Mouse (Mus musculus) forebrain, embryonic 12.5 days (tissue): ENCODE measurements around the gene Gm3893. TPM values are rescaled to one million over a fixed set of nuclear protein-coding genes. Genes with fewer than 3 reads are reported as not detected.
"Not testable (repeated sequence)": the region's sequence is repeated elsewhere in the genome, so short reads cannot be mapped to it uniquely, and the experiment has no call there.

Source experiments
- ATAC-seq: fragments of 200-750 bp; cut with Nextera tagmentation; 2 replicates; pipeline ENCODE4 v1.8.0; 2017; ENCODE audit warnings: moderate TSS enrichment; ENCODE audit not compliant: low FRiP score
- H3K27ac ChIP-seq: fragments of 300-500 bp; sonication (generic); 2 replicates; pipeline ENCODE4 v1.5.1; 2016; ENCODE audit warnings: mild to moderate bottlenecking
- H3K27me3 ChIP-seq: fragments of 300-500 bp; sonication (generic); 2 replicates; pipeline ENCODE4 v1.6.1; 2016; ENCODE audit warnings: mild to moderate bottlenecking
- H3K36me3 ChIP-seq: fragments of 300-500 bp; sonication (generic); replicated peaks from 2 replicates; pipeline ENCODE4 v1.6.1; 2016; ENCODE audit warnings: mild to moderate bottlenecking
- H3K4me1 ChIP-seq: fragments of 300-500 bp; sonication (generic); 2 replicates; pipeline ENCODE4 v1.6.1; 2016
- H3K4me2 ChIP-seq: fragments of 300-500 bp; sonication (generic); 2 replicates; pipeline ENCODE4 v1.6.1; 2016; ENCODE audit warnings: mild to moderate bottlenecking, moderate library complexity
- H3K4me3 ChIP-seq: fragments of 300-500 bp; sonication (generic); replicated peaks from 2 replicates; pipeline ENCODE4 v1.5.1; 2016; ENCODE audit warnings: mild to moderate bottlenecking
- H3K9ac ChIP-seq: fragments of 300-500 bp; sonication (generic); 2 replicates; pipeline ENCODE4 v1.6.1; 2016; ENCODE audit warnings: mild to moderate bottlenecking
- H3K9me3 ChIP-seq: fragments of 300-500 bp; sonication (generic); 2 replicates; pipeline ENCODE4 v1.6.1; 2016
- WGBS: fragments of 180-500 bp; shearing (Covaris S2); methylation state at CpG from one replicate; pipeline ENCODE4 v1.1.7; 2016; 5-methylcytosine and 5-hydroxymethylcytosine counted together
- polyA plus RNA-seq: library from polyadenylated mRNA; unstranded; fragments of >200 nt; fragmentation: Nextera tagmentation; extraction: Ambion mirVana; gene quantifications from 2 replicates; pipeline ENCODE4 v1.2.1, GENCODE M21; 2016

Gene Gm3893
- not detected in 2 replicates for polyA plus RNA-seq

- no CpG with 5 or more reads among the region's 2 CpGs for WGBS
- not testable (repeated sequence) for H3K9ac ChIP-seq, ATAC-seq, H3K36me3 ChIP-seq, H3K4me1 ChIP-seq, H3K9me3 ChIP-seq, H3K4me2 ChIP-seq, H3K27me3 ChIP-seq, H3K27ac ChIP-seq, H3K4me3 ChIP-seq
Observed at GRCm38 (mm10) chr4:42090907-42091306, at the start of gene Gm3893. Gene Gm3893 (plus strand): TSS chr4:42091207.

GRCm38 (mm10) chr4:42114517-42114916, 23.5 kb downstream of the Gm3893 start, which contains the start of gene Gm13304:
Gene Gm13304 (plus strand): TSS chr4:42114817.
- no CpG with 5 or more reads among the region's 5 CpGs for WGBS
- H3K27ac ChIP-seq, ATAC-seq, H3K4me1 ChIP-seq, H3K9me3 ChIP-seq, H3K4me3 ChIP-seq, H3K9ac ChIP-seq, H3K27me3 ChIP-seq, H3K4me2 ChIP-seq, H3K36me3 ChIP-seq: not testable (repeated sequence)

Other genes starting within 250 kb of the Gm3893 start
- gene Gm21541, start 187.6 kb upstream of the Gm3893 start, polyA plus RNA-seq: 2.0 TPM in 1 of 2 replicates, not detected in the other
- 4.4 and 5.4 TPM in 2 replicates for gene Gm20878, start 149.6 kb upstream of the Gm3893 start, polyA plus RNA-seq
- gene Fam205a4, start 125.1 kb upstream of the Gm3893 start, polyA plus RNA-seq: not detected in 2 replicates
- 0.37 and 0.49 TPM in 2 replicates for gene Gm21093, start 56.5 kb upstream of the Gm3893 start, polyA plus RNA-seq
- 0.57 TPM in 1 of 2 replicates, not detected in the other for gene Gm13304, start 23.6 kb downstream of the Gm3893 start, polyA plus RNA-seq
- not detected in 2 replicates for gene Gm13306, start 62.2 kb downstream of the Gm3893 start, polyA plus RNA-seq
- not detected in 2 replicates for gene Gm13305, start 77.4 kb downstream of the Gm3893 start, polyA plus RNA-seq
- not detected in 2 replicates for gene Gm10600, start 149.4 kb downstream of the Gm3893 start, polyA plus RNA-seq
- not detected in 2 replicates for gene Ccl21b, start 164.6 kb downstream of the Gm3893 start, polyA plus RNA-seq
- gene Gm21953, start 203.1 kb downstream of the Gm3893 start, polyA plus RNA-seq: not detected in 2 replicates
- 0.08 and 0.10 TPM in 2 replicates for gene Fam205a3, start 227.1 kb downstream of the Gm3893 start, polyA plus RNA-seq